Mouse (Mus musculus) liver, adult 2 months (tissue): ENCODE results near the gene Morc1.

Source experiments
- CTCF ChIP-seq: fragments of 200-500 bp; IDR thresholded peaks from 2 replicates; pipeline ENCODE4 v1.5.1; 2011; ENCODE audit warnings: low read depth, low read length, control low read depth
- POLR2A ChIP-seq: fragments of 200-500 bp; IDR thresholded peaks from 2 replicates; pipeline ENCODE4 v1.6.1; 2011; ENCODE audit warnings: low read length, control low read depth; ENCODE audit not compliant: insufficient read depth; ENCODE audit errors: extremely low read depth

- TF ChIP-seq CTCF (no peak), POLR2A (no peak)
These were observed 12.5 kb upstream of the Morc1 start for GRCm38 (mm10) chr16:48418557-48418956.
